Mouse (Mus musculus): ENCODE results near the gene Plekhm3.
A peak's percentile ranks its signal among the peaks of the same experiment; 100 is the strongest.

Plekhm3 gene

GRCm38 (mm10) chr1:64757254-64757653 is 199.4 kb downstream of the Plekhm3 start:
- no peak for DNase-seq

- DNase-seq: no peak
Measured at GRCm38 (mm10) chr1:64756640-64757030, 200.0 kb downstream of the Plekhm3 start.

- DNase-seq: no peak
Measured at GRCm38 (mm10) chr1:64755971-64756639, 200.5 kb downstream of the Plekhm3 start.

GRCm38 (mm10) chr1:64754658-64755057 is 202.0 kb downstream of the Plekhm3 start:
- DNase-seq: no peak

- no peak for DNase-seq
Measured at GRCm38 (mm10) chr1:64753668-64754067, 203.0 kb downstream of the Plekhm3 start.

GRCm38 (mm10) chr1:64753109-64753508 is 203.5 kb downstream of the Plekhm3 start:
- DNase-seq: no peak

- no peak for DNase-seq
Measured at GRCm38 (mm10) chr1:64744616-64745015, 212.0 kb downstream of the Plekhm3 start.

- DNase-seq: no peak
Measured at GRCm38 (mm10) chr1:64742741-64743408, 213.7 kb downstream of the Plekhm3 start.

GRCm38 (mm10) chr1:64738661-64739082 is 218.0 kb downstream of the Plekhm3 start:
- peak; percentile 71 for DNase-seq

- peak; percentile 42 for DNase-seq
Measured at GRCm38 (mm10) chr1:64738180-64738555, 218.5 kb downstream of the Plekhm3 start.

GRCm38 (mm10) chr1:64737502-64738179 is 219.0 kb downstream of the Plekhm3 start, which contains the start of gene Fzd5:
Fzd5 (minus strand) TSS chr1:64737751.
- peak; percentile 98 for DNase-seq

GRCm38 (mm10) chr1:64736681-64737501 is 219.7 kb downstream of the Plekhm3 start:
- peak; percentile 43 for DNase-seq

Data from embryo, embryonic 11 days (tissue).